Mouse (Mus musculus) monocyte, adult 2 months (primary cell): ENCODE measurements around the gene Crls1.

ENCODE experiments used
- DNase-seq, 2 experiments: peaks; one replicate each; pipeline ENCODE4 v3.0.0; 2022; ENCODE audit warnings: low spot score in 2 of 2, low read depth in 1 of 2

The Crls1 gene

DNA sequence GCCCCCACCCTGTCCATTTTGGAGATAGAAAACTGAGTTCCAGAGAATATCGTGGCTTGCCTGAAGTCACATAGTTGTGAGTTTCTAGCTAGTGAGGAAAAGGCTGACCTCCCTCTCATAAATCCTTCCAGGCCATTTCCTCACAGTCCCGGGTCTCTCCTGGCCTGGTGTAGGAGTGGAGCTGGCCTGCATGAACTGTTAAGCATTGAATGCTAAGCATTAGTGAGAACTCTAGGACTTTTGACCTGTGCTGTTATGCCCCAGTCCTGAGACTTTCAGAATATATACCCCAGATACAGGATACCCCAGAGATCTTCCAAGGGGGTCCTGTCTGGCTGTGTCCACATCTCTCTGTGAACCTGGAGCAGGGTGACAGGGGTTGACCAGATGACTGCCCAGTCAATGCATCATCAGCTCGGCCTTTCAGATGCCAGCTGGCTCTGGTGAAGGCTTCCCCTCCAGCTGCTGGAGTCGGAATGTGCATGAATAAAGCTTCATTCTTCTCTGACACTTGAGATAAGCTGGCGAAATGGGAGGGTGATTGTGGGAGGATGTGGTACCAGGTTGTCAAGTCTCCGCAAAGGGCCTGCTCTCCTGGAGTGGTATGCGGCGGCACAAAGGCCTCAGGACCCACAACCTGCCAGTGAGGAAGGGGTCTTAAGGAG is 38.0 kb downstream of the Crls1 start:
- no peak for DNase-seq

DNA sequence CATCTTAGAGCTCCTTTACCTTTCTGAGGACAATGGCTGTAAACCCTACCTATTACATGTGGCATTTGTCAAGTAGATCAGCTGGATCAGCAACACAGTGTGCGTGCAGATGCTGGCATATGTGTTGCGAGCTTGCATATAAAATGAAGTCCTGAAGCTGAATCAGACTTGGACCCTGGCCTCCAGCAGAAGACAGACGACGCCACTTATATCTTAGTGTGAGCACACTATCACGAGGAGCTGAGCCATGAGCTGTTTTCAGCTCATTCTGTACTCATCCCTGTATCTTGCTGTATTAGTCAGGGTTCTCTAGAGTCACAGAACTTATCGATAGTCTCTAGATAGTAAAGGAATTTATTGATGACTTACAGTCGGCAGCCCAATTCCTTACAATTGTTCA is 38.8 kb downstream of the Crls1 start:
- no peak for DNase-seq

DNA sequence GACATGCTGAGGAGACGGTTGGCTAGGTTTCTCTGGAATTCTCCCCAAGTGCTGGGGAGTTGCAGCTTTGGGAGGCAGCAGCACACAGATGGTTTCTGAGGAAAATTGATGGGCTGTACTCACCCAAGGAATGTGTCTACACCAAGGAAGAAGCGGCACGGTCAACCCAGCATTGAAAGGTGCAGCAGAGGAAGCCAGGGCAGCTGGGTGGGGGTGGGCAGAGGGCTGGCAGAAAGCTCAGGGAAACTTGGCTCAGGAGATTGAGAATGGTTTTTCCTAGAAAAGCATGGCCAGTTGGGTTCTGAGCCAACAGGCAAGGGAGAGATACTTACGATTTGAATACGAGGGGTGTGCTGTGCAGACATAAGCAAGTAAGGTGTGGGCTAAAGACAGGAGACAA is 47.4 kb downstream of the Crls1 start:
- no peak for DNase-seq

DNA sequence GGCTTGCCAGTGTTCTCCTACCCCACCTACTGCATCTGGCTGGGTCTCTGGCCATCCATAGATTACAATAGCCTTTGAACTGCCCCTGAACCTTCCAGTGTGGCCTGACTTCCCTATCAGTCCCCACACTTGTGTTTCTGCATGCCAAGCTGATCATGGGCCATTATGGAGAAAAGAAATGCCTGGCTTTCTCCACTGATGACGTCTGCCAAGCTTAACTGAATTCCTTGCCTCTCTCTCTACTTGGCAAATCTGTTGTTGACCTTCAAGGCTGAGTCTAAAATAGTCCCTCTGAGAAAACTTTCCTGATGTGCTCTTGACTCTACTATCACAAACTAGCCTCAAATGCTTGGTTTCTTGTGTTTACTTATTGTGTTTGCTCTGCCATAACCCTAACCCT is 51.7 kb downstream of the Crls1 start:
- DNase-seq, result no peak

DNA sequence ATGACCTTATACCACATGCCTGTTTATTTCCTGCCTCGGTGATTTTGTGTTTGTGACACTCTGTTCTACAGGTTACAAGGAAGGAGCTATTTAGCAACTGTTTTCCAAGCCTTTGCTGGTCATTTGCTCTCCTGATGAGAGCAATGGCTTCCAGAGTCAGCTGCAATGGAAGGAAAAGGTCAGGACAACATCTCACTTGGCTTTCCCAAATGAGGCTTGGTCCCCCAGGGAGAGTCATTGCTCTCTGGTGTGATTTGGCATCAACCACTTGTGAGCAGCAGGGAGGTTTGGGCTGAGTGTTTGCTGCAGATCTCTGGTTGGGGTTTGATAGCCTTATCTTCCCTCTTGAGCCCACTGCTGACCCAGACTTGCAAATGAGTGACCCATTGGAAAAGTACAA is 54.1 kb downstream of the Crls1 start:
- no peak for DNase-seq

DNA sequence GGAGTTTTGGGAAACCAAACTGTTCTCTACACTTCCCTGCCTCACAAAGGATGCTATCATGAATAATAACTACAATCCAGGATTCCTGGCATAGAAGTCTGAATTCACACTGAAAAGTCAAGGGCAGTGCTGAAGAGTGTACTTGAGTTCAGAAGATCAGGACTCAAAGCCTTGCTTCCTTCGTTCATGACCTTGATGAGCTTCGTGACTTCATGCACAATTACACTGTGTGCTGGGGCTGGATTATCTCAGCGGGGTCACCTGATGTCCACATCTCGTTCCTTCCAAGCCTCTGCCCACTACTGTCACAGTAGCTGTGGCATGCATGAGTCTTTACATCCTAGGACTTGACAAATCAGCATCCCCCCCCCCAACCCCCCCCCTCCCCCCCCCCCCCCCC is 55.2 kb downstream of the Crls1 start:
- DNase-seq, result no peak

DNA sequence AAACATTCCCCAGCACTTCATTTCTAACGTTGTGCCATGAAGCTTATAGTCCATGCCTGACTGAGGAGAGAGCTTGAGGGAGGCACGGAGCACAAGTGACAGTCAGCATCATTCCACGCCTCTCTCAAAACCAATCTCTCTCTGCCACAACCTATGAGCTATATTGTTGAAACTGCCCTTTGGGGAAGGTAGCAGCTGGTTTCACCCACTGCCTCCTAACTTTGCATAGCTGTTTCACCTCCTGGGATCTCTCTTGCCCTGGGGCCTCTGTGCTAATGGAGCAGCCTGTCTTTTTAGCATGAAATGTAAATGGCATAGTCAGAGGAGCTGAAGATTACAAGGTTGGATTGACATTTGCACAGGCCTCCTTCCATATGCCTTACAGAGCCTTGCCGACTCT is 55.6 kb downstream of the Crls1 start:
- no peak for DNase-seq

DNA sequence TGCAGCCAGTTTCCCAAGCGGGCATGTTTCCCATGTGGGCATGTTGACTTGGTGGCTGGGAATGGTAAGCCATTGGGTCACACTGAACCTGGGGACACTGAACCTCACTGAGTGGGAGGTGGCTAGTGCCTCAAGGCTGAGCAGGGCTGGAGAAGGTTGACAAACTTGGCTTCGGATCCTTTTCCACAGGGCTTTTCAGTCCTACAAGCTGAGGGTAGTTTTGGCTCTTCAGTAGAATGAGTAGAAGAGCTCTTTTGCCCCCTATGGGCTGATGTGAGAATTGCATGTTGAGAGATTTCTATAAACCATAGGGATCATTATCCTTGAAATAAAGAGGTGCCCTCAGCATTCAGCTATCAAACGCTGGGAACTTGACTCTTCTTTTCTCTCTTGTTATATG is 57.0 kb downstream of the Crls1 start:
- DNase-seq, result no peak

DNA sequence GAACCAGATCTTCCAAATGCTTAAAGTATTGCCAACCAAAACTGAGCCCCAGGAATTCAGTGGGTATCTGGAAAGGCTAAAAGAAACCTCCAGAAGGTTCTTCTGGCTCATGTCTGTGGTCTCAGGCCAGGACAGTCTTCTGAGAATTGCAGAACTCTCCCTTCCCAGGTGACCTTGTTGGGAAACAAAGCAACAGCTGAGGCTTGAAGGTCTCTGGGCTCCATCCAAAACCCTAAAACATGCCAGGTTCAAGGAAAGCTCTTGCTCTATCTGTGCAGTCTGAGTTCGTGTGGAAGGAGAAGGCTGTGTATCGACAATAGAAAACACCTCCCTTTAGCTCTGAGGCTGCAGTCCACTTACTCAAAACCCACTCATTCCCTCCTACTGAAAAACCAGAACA is 58.5 kb downstream of the Crls1 start:
- no peak for DNase-seq

DNA sequence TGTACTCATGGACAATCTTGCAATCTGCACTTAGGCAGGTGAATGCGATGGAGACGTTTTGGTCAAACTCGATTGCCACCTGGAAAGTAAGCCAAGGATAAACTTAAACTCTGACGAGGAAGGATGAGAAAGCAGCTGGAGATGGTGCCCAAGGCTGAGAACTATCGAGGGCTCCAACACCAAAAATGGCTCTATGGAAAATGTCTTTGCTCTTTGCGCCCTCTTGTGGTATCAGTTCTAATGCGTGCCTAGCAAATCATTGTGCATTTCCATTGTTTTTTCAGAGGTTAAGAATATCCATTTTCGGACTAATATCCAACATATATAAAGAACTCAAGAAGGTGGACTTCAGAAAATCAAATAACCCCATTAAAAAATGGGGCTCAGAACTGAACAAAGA is 60.3 kb downstream of the Crls1 start:
- no peak for DNase-seq

DNA sequence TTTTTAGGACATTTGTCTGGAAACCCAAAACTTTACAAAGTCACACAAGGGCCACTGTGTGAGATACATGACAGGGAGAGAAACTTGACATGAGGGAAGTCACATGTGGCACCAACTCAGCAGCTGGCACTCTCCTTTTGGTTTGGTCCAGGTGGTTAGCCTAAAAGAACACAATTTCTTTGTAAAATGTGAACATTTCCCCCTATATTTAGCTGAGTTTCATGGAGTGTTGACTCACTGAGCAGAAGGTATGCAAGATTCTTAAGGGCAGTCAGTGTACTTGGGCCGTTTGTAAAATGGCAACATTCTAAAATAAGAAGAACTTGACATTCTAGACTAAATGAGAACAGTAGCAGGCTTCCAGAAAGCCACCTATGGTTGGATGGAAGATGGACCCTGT is 68.3 kb downstream of the Crls1 start:
- DNase-seq, result no peak
